Mouse (Mus musculus) neural tube, embryonic 11.5 days (tissue): Measurements from ENCODE around the gene BC067074. TPM values are rescaled to one million over a fixed set of nuclear protein-coding genes. Genes with fewer than 3 reads are reported as not detected.

Source experiments
- ATAC-seq: fragments of 200-750 bp; cut with Nextera tagmentation; 2 replicates; pipeline ENCODE4 v1.8.0; 2017; ENCODE audit warnings: moderate number of reproducible peaks, mild to moderate bottlenecking, moderate TSS enrichment, moderate library complexity; ENCODE audit not compliant: insufficient read depth, low FRiP score, low TSS enrichment
- DNase-seq: peaks from one replicate; pipeline ENCODE4 v3.0.0-alpha.2; 2015; ENCODE audit warnings: low spot score
- H3K27ac ChIP-seq: fragments of 300-500 bp; sonication (generic); 2 replicates; pipeline ENCODE4 v1.5.1; 2014; ENCODE audit warnings: low read depth, mild to moderate bottlenecking, low read length
- H3K27me3 ChIP-seq: fragments of 300-500 bp; sonication (generic); 2 replicates; pipeline ENCODE4 v1.6.1; 2014; ENCODE audit warnings: mild to moderate bottlenecking, low read length, mixed read lengths; ENCODE audit not compliant: control insufficient read depth, insufficient read depth
- H3K36me3 ChIP-seq: fragments of 300-500 bp; sonication (generic); 2 replicates; pipeline ENCODE4 v1.6.1; 2014; ENCODE audit warnings: mild to moderate bottlenecking, low read length, moderate library complexity, mixed read lengths; ENCODE audit not compliant: control insufficient read depth, insufficient read depth
- H3K4me1 ChIP-seq: fragments of 300-500 bp; sonication (generic); 2 replicates; pipeline ENCODE4 v1.6.1; 2014; ENCODE audit warnings: low read length, mixed read lengths; ENCODE audit not compliant: control insufficient read depth, insufficient read depth
- H3K4me2 ChIP-seq: fragments of 300-500 bp; sonication (generic); 2 replicates; pipeline ENCODE4 v1.6.1; 2014; ENCODE audit warnings: low read depth, mild to moderate bottlenecking, moderate library complexity
- H3K4me3 ChIP-seq: fragments of 300-500 bp; sonication (generic); 2 replicates; pipeline ENCODE4 v1.5.1; 2014; ENCODE audit warnings: low read depth, low read length
- H3K9ac ChIP-seq: fragments of 300-500 bp; sonication (generic); 2 replicates; pipeline ENCODE4 v1.6.1; 2014; ENCODE audit warnings: mild to moderate bottlenecking, low read length
- H3K9me3 ChIP-seq: fragments of 300-500 bp; sonication (generic); 2 replicates; pipeline ENCODE4 v1.6.1; 2016; ENCODE audit warnings: low read length; ENCODE audit not compliant: control insufficient read depth
- WGBS: fragments of 180-500 bp; shearing (Covaris S2); extraction: QIAGEN DNeasy Blood & Tissue Kit; methylation state at CpG from one replicate; pipeline ENCODE4 v1.1.7; 2014; 5-methylcytosine and 5-hydroxymethylcytosine counted together
- polyA plus RNA-seq: library from polyadenylated mRNA; unstranded; fragments of >200 nt; fragmentation: Nextera tagmentation; extraction: Ambion mirVana; gene quantifications from 2 replicates; pipeline ENCODE4 v1.2.1, GENCODE M21; 2014

Gene BC067074
- polyA plus RNA-seq, 1 experiment from 2014 or later = 2.1 TPM

GRCm38 (mm10) chr13:113425907-113426306 is 132.9 kb downstream of the BC067074 start:
- H3K9me3 ChIP-seq = no peaks in the 10 kb centered on the region
- H3K4me2 ChIP-seq = no peak overlapping the region
- no peaks in the 10 kb centered on the region for H3K4me1 ChIP-seq
- DNase-seq (no peak), ATAC-seq (no peak)
- no peak overlapping the region for H3K27ac ChIP-seq
- no peak overlapping the region for H3K9ac ChIP-seq
- no peaks in the 10 kb centered on the region for H3K27me3 ChIP-seq
- WGBS = 95% methylated on average over 4 of the region's 4 CpGs
- H3K36me3 ChIP-seq = no peaks in the 10 kb centered on the region
- H3K4me3 ChIP-seq = no peak overlapping the region

Other genes starting within 250 kb of the BC067074 start
- 95.2 and 101 TPM in 2 replicates for gene Gpx8, start 246.7 kb upstream of the BC067074 start, polyA plus RNA-seq
- not detected in 2 replicates for gene Gzma, start 192.2 kb upstream of the BC067074 start, polyA plus RNA-seq
- 0.81 and 1.0 TPM in 2 replicates for gene Esm1, start 83.5 kb upstream of the BC067074 start, polyA plus RNA-seq
- not detected in 2 replicates for gene Gzmk, start 67.3 kb upstream of the BC067074 start, polyA plus RNA-seq